Mouse (Mus musculus): ENCODE measurements at regions not wholly inside any gene's neighbourhood (a gene's known extent, or its start where the extent isn't known, plus 50 kb on each side); places are given as distances from the start of the nearest gene placed in this dataset.

DNA sequence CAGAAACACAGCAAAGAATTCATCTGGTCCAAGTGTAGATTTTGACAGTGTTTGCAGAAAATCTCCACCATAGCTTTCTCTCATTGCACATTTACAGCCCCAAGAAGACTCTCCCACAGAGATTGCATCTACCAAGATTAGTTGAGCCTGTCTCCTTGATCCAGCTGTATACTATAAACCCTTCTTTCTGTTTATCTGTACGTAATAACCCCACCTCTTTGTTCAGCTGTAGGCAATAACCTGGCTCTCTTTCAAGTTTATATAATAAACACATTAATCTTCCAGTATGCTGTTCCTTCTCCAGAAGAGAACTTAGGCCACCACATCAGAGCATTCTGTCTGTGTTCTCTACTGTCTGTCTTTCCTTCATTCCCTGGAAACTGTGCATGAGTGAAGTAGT lies 594.9 kb upstream of the Fam92a start:
- DNase-seq: no peak

DNA sequence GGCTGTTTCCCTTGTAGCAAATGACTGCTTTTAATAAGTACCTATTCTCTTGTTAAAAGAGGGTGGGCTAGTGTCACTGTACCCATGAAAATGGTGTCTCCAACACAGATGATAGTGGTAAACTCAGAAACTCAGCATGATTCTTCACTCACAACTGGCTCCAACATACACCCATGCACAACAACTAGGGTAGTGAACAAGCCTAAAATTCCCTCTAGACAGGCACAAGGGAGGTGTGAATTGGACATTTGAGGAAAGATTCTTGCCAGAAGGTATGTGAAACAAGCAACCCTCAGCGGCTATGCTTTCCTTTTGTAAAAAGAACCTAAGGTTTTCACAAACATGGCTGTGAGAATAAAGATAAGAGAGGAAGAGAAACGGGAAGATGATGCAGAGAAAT lies 579.0 kb upstream of the Fam92a start:
- no peak for DNase-seq

- DNase-seq: no peak
Observed at GRCm38 (mm10) chr4:12749874-12750273, 578.1 kb upstream of the Fam92a start.

DNA sequence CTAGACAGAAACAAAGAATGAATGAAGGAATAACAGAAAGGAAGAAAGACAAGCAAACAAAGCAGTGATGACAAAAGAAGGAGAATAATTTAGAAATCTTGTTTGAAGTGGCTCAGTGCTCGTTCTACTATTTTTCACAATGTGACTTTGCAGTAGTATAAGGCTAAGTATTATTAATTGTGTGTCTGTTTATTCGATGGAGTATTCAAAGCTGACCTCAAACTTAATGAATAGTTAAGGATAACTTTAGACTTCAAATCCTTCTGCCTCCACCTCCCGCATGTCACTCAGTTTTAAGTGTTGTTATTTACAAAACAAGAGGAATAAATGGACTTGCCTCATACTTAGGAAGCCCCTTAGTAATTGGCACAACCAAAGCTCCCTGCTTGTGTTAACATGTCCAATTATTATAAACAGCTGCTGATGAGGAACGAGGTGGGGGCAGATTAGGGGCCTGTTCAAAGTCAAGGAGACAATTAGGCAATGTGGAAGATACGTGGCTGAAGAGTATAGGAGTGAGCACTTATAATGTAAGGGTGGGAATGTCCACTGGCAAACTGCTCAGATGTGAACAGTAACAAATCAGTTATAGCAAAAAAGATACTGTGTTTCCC lies 572.0 kb upstream of the Fam92a start:
- no peak for DNase-seq

- DNase-seq: no peak
Observed at GRCm38 (mm10) chr4:12736411-12736810, 564.6 kb upstream of the Fam92a start.

- no peak for DNase-seq
Observed at GRCm38 (mm10) chr4:12700189-12700588, 528.4 kb upstream of the Fam92a start.

DNA sequence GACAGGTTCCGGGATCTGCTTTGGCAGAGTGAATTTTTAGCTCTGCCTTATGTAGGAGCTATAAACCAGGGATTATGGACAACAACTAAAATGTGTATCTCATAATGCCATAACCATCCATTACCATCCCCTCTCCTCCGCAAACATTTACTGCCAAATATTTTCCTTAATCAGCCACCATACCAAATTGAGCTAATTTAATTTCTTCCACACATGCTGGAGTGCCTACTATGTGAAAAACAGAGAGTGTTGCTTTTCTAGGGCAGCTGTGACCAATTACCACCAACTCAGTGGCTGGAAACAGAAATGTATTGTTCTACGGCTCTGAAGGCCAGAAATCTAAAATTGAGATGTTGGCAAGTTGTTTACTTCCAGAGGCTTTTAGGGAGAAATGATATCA lies 506.0 kb upstream of the Fam92a start:
- DNase-seq: no peak

DNA sequence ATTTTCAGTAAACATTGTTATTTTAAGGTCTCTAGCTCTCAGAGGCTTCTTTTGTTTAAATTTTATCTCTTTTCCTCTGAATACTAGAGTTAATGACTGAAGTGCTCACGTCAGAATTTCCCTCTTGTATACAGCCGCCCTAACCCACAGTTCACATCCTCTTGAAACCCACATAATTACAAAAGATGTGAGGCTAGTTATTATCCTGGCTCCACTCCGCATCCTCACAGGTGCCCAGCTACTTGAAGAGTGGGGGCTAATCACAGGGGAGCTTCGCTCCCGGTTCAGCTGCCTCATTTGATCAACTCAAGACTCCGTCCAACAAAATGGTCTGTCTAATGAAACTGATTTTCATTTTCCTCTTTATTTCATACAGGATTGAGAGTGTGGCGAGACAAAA lies 499.6 kb upstream of the Fam92a start:
- DNase-seq: no peak

GRCm38 (mm10) chr4:12663176-12663575 lies 491.4 kb upstream of the Fam92a start:
- DNase-seq: no peak

- DNase-seq: no peak
Observed at GRCm38 (mm10) chr4:12662683-12663082, 490.9 kb upstream of the Fam92a start.

DNA sequence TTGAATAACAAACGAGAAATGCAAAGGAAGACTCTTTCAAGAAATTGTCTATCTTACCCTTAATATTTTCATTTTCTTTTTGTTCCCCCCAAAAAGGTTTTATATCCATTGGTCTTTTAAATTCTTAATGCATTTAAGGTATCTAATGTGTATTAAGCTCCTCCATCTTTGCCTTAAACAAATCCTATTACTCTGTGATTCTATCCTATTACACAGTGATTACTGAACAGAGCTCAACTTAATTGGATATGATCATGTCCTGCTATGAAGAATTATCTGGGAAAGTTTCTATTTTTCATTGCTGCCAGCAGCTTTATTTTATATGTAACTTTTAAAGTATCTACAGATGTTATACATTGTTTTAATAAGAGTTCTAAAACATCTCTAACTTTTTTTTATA lies 487.3 kb upstream of the Fam92a start:
- DNase-seq: no peak

GRCm38 (mm10) chr4:12658594-12658993 lies 486.8 kb upstream of the Fam92a start:
- peak in 1 of 2 experiments; percentile 7 for DNase-seq

GRCm38 (mm10) chr4:12657820-12658219 lies 486.0 kb upstream of the Fam92a start:
- DNase-seq: no peak

DNA sequence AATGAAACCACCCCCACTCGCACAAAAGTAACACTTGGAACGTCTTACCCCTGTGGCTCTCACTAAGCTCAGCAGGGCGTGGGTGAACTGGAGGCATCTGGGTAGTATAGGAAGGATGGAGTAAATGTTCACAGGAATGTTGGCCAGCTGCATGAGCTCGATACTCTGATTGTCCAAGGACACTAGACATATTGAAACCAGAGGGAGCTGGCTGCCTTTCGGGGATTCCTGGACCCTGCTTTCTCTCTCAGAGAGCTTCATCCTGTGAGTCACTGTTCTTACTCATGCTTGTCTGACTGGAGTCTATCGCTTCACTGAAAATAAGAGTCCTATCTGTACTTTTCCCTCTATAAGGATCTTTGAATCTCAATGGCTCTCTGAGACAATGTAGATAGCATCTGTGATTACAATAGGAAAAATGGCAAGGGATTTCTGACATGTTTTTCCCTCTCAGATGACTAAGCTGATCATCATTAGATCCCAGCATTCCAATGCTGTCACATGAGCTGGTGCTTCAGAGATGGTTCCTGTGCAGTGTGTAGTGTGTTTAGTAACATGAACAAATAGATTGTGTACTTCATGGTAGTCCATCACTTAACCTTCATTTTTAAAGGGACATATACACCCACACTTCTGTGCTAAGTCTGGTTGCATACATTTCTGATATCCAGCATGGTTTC lies 485.2 kb upstream of the Fam92a start:
- DNase-seq: no peak

- no peak for DNase-seq
Observed at GRCm38 (mm10) chr4:12655457-12656228, 483.8 kb upstream of the Fam92a start.

- no peak for DNase-seq
Observed at GRCm38 (mm10) chr4:12654568-12655456, 483.0 kb upstream of the Fam92a start.

DNA sequence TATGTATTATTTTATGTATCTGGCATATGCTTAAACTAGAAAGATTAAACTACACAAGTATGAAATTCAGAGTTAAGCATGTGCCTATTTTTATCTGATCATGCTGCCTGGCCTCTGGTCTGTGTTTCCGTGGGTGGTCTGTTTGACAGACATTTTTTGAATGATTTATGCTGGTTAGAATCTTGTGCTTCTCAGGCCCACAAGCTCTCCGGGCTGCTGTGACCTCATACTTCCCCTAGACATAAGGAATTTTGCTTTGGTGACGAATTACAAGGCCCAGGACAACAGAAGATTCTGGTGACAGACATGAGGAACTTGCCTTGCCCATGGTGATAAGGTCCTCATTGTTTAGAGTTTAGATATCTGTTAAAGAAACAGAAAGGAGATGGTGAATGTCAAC lies 475.9 kb upstream of the Fam92a start:
- DNase-seq: no peak

GRCm38 (mm10) chr4:12642525-12642928 lies 470.7 kb upstream of the Fam92a start:
- DNase-seq: no peak

- DNase-seq: no peak
Observed at GRCm38 (mm10) chr4:12629375-12629821, 457.6 kb upstream of the Fam92a start.

DNA sequence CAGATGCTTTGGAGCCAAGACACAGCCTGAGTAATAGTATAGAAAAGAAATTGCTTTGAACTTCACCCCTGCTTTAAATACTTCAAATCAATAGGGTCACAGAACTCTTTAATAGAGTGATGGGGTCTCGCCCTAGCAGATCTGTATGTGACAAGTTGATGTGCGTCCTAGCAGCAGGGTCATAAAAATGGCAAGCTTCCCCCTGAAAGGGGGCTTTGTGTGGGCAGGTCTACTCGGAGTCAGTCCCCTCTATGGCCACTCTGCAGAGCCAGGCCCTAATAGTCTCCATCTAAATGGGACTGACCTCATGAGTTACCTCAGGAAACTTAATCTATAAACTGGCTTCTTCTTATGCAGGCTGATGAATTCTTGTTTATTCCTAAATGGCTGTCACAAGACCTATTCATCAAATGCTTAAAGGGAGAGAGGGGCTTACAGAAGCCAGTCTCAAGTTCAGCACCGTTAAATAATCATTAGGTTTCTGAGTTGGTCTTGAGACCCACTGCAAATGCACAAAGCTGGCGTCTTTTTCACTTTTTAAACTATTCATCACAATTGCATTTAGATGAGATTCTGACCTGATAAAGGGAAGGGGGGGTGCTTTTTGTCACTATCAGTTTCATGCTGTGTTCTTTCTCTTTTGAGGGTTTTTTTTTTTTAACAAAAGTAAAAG lies 457.0 kb upstream of the Fam92a start:
- no peak for DNase-seq

DNA sequence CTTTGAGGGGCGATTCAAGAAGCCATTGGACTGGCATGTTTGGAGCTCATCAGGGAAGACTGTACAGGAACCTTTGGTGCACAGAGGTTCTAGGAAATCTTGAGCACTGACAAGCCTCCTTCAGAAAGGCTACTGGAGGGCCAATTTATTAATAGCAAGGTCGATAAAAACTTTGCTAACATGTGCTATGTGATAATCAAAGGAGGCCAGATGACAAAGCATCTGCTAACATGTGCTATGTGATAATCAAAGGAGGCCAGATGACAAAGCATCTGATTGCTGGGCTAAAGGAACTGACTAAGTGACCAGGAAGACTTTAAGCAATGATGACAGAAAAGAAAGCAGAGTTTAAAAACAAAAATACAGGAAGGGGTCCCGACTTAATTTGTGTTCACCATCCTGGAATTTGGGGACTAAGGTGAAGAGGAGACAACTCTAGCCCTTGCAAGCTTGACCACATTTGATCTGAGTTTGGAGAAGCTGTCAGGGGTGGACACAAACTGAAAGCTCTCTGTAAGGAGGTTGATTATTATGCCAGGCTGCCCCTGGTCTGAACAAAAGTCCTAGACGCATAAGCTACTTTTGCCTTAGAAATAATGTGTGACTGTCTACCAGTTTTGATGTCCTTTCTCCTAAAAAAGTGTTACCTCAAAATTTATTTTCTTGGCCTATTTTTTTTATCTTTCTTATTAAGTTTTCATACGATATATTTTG lies 455.5 kb upstream of the Fam92a start:
- DNase-seq: no peak
